Mouse (Mus musculus) forebrain, embryonic 11.5 days (tissue): ENCODE data around the gene Nsun6. TPM values are rescaled to one million over a fixed set of nuclear protein-coding genes. Genes with fewer than 3 reads are reported as not detected.

Experiments
- ATAC-seq: fragments of 200-750 bp; cut with Nextera tagmentation; replicated peaks from 2 replicates; pipeline ENCODE4 v1.8.0; 2017; ENCODE audit warnings: moderate TSS enrichment; ENCODE audit not compliant: low FRiP score
- DNase-seq: peaks from one replicate; pipeline ENCODE4 v3.0.0-alpha.2; 2017; ENCODE audit warnings: low spot score
- H3K27ac ChIP-seq: fragments of 300-500 bp; sonication (generic); 2 replicates; pipeline ENCODE4 v1.5.1; 2014; ENCODE audit warnings: low read depth, low read length
- H3K27me3 ChIP-seq: fragments of 300-500 bp; sonication (generic); 2 replicates; pipeline ENCODE4 v1.6.1; 2014; ENCODE audit warnings: mild to moderate bottlenecking, low read length, mixed read lengths; ENCODE audit not compliant: control insufficient read depth, insufficient read depth
- H3K36me3 ChIP-seq: fragments of 300-500 bp; sonication (generic); 2 replicates; pipeline ENCODE4 v1.6.1; 2014; ENCODE audit warnings: mild to moderate bottlenecking, low read length, moderate library complexity, mixed read lengths; ENCODE audit not compliant: control insufficient read depth, insufficient read depth
- H3K4me1 ChIP-seq: fragments of 300-500 bp; sonication (generic); replicated peaks from 2 replicates; pipeline ENCODE4 v1.6.1; 2014; ENCODE audit warnings: low read length, mixed read lengths; ENCODE audit not compliant: control insufficient read depth, insufficient read depth
- H3K4me2 ChIP-seq: fragments of 300-500 bp; sonication (generic); 2 replicates; pipeline ENCODE4 v1.6.1; 2014; ENCODE audit warnings: low read depth, mild to moderate bottlenecking, low read length, moderate library complexity, mixed read lengths; ENCODE audit not compliant: severe bottlenecking
- H3K4me3 ChIP-seq: fragments of 300-500 bp; sonication (generic); 2 replicates; pipeline ENCODE4 v1.5.1; 2014; ENCODE audit warnings: low read depth, low read length
- H3K9ac ChIP-seq: fragments of 300-500 bp; sonication (generic); 2 replicates; pipeline ENCODE4 v1.6.1; 2014; ENCODE audit warnings: low read length
- H3K9me3 ChIP-seq: fragments of 300-500 bp; sonication (generic); 2 replicates; pipeline ENCODE4 v1.6.1; 2016; ENCODE audit warnings: low read length, mixed read lengths; ENCODE audit not compliant: control insufficient read depth
- WGBS: fragments of 180-500 bp; shearing (Covaris S2); extraction: QIAGEN DNeasy Blood & Tissue Kit; methylation state at CpG from one replicate; pipeline ENCODE4 v1.1.7; 2014; 5-methylcytosine and 5-hydroxymethylcytosine counted together
- polyA plus RNA-seq: library from polyadenylated mRNA; unstranded; fragments of >200 nt; fragmentation: Nextera tagmentation; extraction: Ambion mirVana; gene quantifications from 2 replicates; pipeline ENCODE4 v1.2.1, GENCODE M21; 2014

Gene Nsun6
- polyA plus RNA-seq, 1 experiment from 2014 or later, result 12.4 TPM

- H3K36me3 ChIP-seq, result no peaks in the 10 kb centered on the region
- H3K4me3 ChIP-seq, result no peak overlapping the region
- 85% methylated on average over 1 of the region's 1 CpGs for WGBS
- ATAC-seq (no peak), DNase-seq (no peak)
- H3K4me1 ChIP-seq, result no peaks in the 10 kb centered on the region; the same call in 1 of the 2 replicates
- H3K27ac ChIP-seq, result no peak overlapping the region
- no peaks in the 10 kb centered on the region for H3K27me3 ChIP-seq
- H3K9ac ChIP-seq, result no peak overlapping the region
- no peak overlapping the region for H3K4me2 ChIP-seq
- no peaks in the 10 kb centered on the region for H3K9me3 ChIP-seq
Measured at GRCm38 (mm10) chr2:15063815-15064214, 8.9 kb upstream of the Nsun6 start.

DNA sequence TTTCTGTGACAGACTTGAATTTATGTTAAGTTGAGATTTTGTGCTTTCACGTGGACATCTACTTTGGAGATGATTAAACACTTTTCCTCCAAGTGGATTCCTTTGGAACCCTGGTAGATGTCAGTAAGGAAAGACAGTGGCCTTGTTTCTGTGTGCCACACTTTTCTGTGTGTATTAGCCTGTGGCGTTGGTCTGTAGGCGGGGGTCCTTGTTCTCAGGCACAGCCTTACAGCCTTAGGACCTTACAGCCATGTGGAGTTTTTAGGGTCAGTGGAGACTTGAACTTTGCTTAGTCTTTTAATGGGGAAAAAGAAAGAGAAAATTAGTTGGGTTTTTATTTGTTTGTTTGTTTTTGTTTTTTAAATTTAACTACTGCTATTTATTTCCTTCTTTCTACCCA lies 6.0 kb upstream of the Nsun6 start:
- DNase-seq, result no peak
- Histone ChIP-seq H3K27me3 (no peaks in the 10 kb centered on the region), H3K4me1 (peaks cover 3% of the 10 kb centered on the region; the same call in 1 of the 2 replicates), H3K9ac (no peak overlapping the region), H3K36me3 (no peaks in the 10 kb centered on the region), H3K4me3 (no peak overlapping the region), H3K27ac (no peak overlapping the region), H3K9me3 (no peaks in the 10 kb centered on the region), H3K4me2 (no peak overlapping the region)
- WGBS, result 84% methylated on average over 3 of the region's 3 CpGs
- no peak for ATAC-seq

- Histone ChIP-seq H3K4me2 (no peak overlapping the region), H3K36me3 (no peaks in the 10 kb centered on the region), H3K27me3 (no peaks in the 10 kb centered on the region), H3K4me3 (no peak overlapping the region), H3K4me1 (0 out of 2 replicates have a peak, but pooled peaks cover 3% of the 10 kb centered on the region), H3K27ac (no peak overlapping the region), H3K9ac (no peak overlapping the region), H3K9me3 (no peaks in the 10 kb centered on the region)
- WGBS, result 89% methylated on average over 5 of the region's 5 CpGs
- DNase-seq (no peak), ATAC-seq (no peak)
Measured at GRCm38 (mm10) chr2:15058227-15058626, 3.4 kb upstream of the Nsun6 start.

DNA sequence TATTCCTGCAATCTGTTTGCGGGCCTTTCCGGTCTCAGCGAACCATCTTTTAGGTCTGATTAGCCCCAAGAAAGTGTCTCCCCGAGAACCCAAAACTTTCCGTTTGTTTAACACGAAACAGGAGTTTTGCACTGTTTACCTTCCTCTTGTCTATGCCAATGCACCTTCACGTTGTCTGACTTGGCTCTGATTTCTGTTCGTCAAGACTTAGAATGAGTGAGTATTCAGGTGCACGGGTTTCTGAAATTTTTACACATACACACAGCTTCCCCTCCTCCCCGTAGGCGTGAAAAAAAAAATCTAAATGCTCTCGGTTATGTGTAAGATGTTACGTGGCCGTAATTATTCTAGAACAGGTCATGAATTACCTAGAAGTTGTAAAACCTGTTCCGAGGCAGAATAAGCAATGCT lies 877 bp upstream of the Nsun6 start:
- Histone ChIP-seq H3K9ac (peak overlapping the region; percentile 95), H3K4me1 (0 out of 2 replicates have a peak, but pooled peaks cover 3% of the 10 kb centered on the region), H3K9me3 (no peaks in the 10 kb centered on the region), H3K4me2 (peak overlapping the region; percentile 68), H3K4me3 (peak overlapping the region; percentile 67), H3K27ac (peak overlapping the region; percentile 90), H3K36me3 (no peaks in the 10 kb centered on the region), H3K27me3 (no peaks in the 10 kb centered on the region)
- DNase-seq (no peak), ATAC-seq (no peak)
- WGBS, result under 1% methylated on average over 15 of the region's 15 CpGs

GRCm38 (mm10) chr2:15054496-15054895 lies 373 bp downstream of the Nsun6 start:
- Histone ChIP-seq H3K4me1 (0 out of 2 replicates have a peak, but pooled peaks cover 3% of the 10 kb centered on the region), H3K9ac (peak overlapping the region; percentile 67), H3K4me3 (peak overlapping the region; percentile 67), H3K36me3 (no peaks in the 10 kb centered on the region), H3K9me3 (no peaks in the 10 kb centered on the region), H3K27me3 (no peaks in the 10 kb centered on the region), H3K27ac (peak overlapping the region; percentile 73), H3K4me2 (peak overlapping the region; percentile 68)
- 22% methylated on average over 10 of the region's 10 CpGs for WGBS
- DNase-seq, result no peak
- ATAC-seq, result no peak

DNA sequence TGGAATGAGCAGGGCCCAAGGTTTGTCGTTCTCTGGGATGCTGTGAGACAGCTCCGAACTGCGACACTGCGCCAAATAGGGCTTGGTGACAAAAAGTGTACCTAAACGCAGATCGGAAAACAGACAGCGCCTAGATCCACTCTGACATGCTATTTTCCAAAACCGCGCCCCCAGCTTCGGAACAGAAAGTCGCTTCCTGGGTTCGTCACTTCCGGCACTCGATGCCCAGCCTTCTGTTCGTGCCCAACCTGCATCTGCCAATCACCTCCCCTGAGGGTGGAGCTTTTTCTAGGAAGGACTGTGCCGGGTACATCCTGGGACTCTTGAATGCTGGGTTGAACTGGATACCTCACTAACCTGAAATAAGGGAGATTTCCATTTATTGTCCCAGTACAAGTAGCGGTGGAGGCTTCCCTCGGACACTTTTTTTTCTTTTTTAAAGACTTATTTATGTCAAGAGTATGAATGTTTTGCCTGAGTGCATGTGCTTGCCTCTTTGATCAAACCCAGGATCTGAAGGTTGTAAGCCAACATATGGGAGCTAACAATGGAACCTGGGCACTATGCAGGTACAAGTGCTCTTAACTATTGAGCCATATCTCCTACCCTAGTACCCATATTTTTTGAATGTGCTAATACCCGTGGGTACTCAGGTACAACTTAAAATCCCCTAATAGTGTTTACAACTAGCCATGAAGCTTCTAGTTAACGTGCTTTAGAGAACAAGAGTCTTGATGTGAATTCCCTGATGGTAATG lies 5.6 kb downstream of the Nsun6 start, which contains the start of gene Arl5b:
Gene Arl5b (plus strand): TSS at position 279 of the 757 bp plus-strand sequence.
- ATAC-seq, result peak; percentile 97
- no peaks in the 10 kb centered on the region for H3K27me3 ChIP-seq
- H3K4me2 ChIP-seq, result peak within 1 kb of the TSS; percentile 58
- H3K9ac ChIP-seq, result peak within 1 kb of the TSS; percentile 63
- H3K4me3 ChIP-seq, result peak within 1 kb of the TSS; percentile 59
- H3K27ac ChIP-seq, result no peak within 1 kb of the TSS
- peak; percentile 89 for DNase-seq
- 9% methylated on average over 20 of the region's 20 CpGs for WGBS
- no peaks in the 10 kb centered on the region for H3K9me3 ChIP-seq
- no peaks in the 10 kb centered on the region for H3K36me3 ChIP-seq
- no peaks in the 10 kb centered on the region for H3K4me1 ChIP-seq

- 53% methylated on average over 5 of the region's 5 CpGs for WGBS
- DNase-seq (no peak), ATAC-seq (no peak)
- no peaks in the 10 kb centered on the region for H3K4me1 ChIP-seq
- no peak overlapping the region for H3K27ac ChIP-seq
- H3K36me3 ChIP-seq, result no peaks in the 10 kb centered on the region
- no peaks in the 10 kb centered on the region for H3K27me3 ChIP-seq
- no peak overlapping the region for H3K4me2 ChIP-seq
- H3K9me3 ChIP-seq, result no peaks in the 10 kb centered on the region
- no peak overlapping the region for H3K9ac ChIP-seq
- no peak overlapping the region for H3K4me3 ChIP-seq
Measured at GRCm38 (mm10) chr2:15040326-15040725, 14.5 kb downstream of the Nsun6 start.

GRCm38 (mm10) chr2:15038705-15039104 lies 16.2 kb downstream of the Nsun6 start:
- DNase-seq (no peak), ATAC-seq (no peak)
- Histone ChIP-seq H3K4me3 (no peak overlapping the region), H3K4me1 (no peaks in the 10 kb centered on the region), H3K27ac (no peak overlapping the region), H3K36me3 (no peaks in the 10 kb centered on the region), H3K9me3 (no peaks in the 10 kb centered on the region), H3K4me2 (no peak overlapping the region), H3K9ac (no peak overlapping the region), H3K27me3 (no peaks in the 10 kb centered on the region)
- 91% methylated on average over 6 of the region's 6 CpGs for whole genome bisulfite sequencing

- no peak for ATAC-seq
- WGBS, result 86% methylated on average over 1 of the region's 1 CpGs
Measured at GRCm38 (mm10) chr2:15027816-15028215, 27.1 kb downstream of the Nsun6 start.

More at GRCm38 (mm10) chr2:15027816-15028215, 27.1 kb downstream of the Nsun6 start:
- H3K9ac ChIP-seq, result no peak overlapping the region
- H3K27ac ChIP-seq, result no peak overlapping the region
- no peaks in the 10 kb centered on the region for H3K36me3 ChIP-seq
- no peaks in the 10 kb centered on the region for H3K27me3 ChIP-seq
- H3K4me1 ChIP-seq, result no peaks in the 10 kb centered on the region
- no peaks in the 10 kb centered on the region for H3K9me3 ChIP-seq
- no peak overlapping the region for H3K4me3 ChIP-seq
- DNase-seq, result no peak
- no peak overlapping the region for H3K4me2 ChIP-seq
